Mouse (Mus musculus) liver, adult 2 months (tissue): ENCODE results near the gene Fbxo7.

Experiments used
- CTCF ChIP-seq: fragments of 200-500 bp; IDR thresholded peaks from 2 replicates; pipeline ENCODE4 v1.5.1; 2011; ENCODE audit warnings: low read depth, low read length, control low read depth
- POLR2A ChIP-seq: fragments of 200-500 bp; IDR thresholded peaks from 2 replicates; pipeline ENCODE4 v1.6.1; 2011; ENCODE audit warnings: low read length, control low read depth; ENCODE audit not compliant: insufficient read depth; ENCODE audit errors: extremely low read depth

- TF ChIP-seq CTCF (no peak), POLR2A (no peak)
Measured at GRCm38 (mm10) chr10:86062261-86063017, 40.7 kb downstream of the Fbxo7 start.
